Mouse (Mus musculus): Measurements from ENCODE around the gene Cpeb4.

- no peak; the same call in 1 of the 2 replicates for TF ChIP-seq CHD2 (IDR thresholded peaks at IDR 0.05; ENCODE audit: low read length)
- no peak for TF ChIP-seq TBP (conservative IDR thresholded peaks at IDR 0.05; ENCODE audit: low read depth, low read length)
- no peak; the same call in 1 of the 2 replicates for TF ChIP-seq SMC3 (IDR thresholded peaks at IDR 0.05; ENCODE audit: low read depth, low read length)
- peak; percentile 95 for TF ChIP-seq BHLHE40 (IDR thresholded peaks at IDR 0.05; ENCODE audit: low read depth, low read length)
- TF ChIP-seq TCF12 (IDR thresholded peaks at IDR 0.05; ENCODE audit: low read depth, low read length), result 0 out of 2 replicates have a peak, but pooled peaks have one; percentile 41
- TF ChIP-seq CTCF (conservative IDR thresholded peaks at IDR 0.05 in 1 of 2, IDR thresholded peaks at IDR 0.05 in 1 of 2; ENCODE audit: low read depth in 2 of 2, low read length in 2 of 2), result no peak
- TF ChIP-seq POLR2A (IDR thresholded peaks at IDR 0.05; ENCODE audit: low read depth, low read length), result no peak
Measured at GRCm38 (mm10) chr11:31824504-31825166, 47.4 kb upstream of the Cpeb4 start.
